Mouse (Mus musculus) kidney, adult 2 months (tissue): Measurements from ENCODE around the gene Gm17087.

ENCODE experiments used
- CTCF ChIP-seq: fragments of 200-500 bp; conservative IDR thresholded peaks from 2 replicates; pipeline ENCODE4 v1.5.1; 2011; ENCODE audit warnings: low read depth, mild to moderate bottlenecking, control low read depth, low read length, moderate library complexity, mixed read lengths; ENCODE audit not compliant: insufficient read depth, insufficient read length
- POLR2A ChIP-seq: fragments of 200-500 bp; IDR thresholded peaks from one replicate; pipeline ENCODE4 v1.6.1; 2011; ENCODE audit warnings: low read depth, low read length, control low read depth

DNA sequence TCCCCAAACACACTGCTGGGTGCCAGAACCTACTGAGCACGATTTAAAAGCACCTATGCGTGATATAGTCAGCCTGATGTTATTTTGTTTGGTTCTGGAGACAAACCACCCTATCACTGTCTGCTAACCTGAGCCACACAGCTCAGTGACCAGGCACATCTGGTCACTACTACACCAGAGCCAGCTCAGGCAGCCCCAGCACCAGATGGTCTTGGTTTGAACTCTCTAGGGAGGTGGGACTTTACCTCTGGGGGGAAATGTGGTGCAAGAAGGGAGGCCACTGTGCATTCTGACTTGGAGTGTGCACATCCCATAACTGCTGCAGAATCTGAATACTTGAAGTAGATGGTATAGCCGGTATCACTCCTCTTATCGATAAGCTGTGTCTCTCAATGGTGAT, 45.2 kb upstream of the Gm17087 start:
- TF ChIP-seq CTCF (no peak), POLR2A (no peak)
